Mouse (Mus musculus): ENCODE measurements around the gene Trappc3l. TPM values are rescaled to one million over a fixed set of nuclear protein-coding genes. Genes with fewer than 3 reads are reported as not detected.

Gene Trappc3l
- polyA plus RNA-seq, 1 experiment from 2014 or later = not detected

DNA sequence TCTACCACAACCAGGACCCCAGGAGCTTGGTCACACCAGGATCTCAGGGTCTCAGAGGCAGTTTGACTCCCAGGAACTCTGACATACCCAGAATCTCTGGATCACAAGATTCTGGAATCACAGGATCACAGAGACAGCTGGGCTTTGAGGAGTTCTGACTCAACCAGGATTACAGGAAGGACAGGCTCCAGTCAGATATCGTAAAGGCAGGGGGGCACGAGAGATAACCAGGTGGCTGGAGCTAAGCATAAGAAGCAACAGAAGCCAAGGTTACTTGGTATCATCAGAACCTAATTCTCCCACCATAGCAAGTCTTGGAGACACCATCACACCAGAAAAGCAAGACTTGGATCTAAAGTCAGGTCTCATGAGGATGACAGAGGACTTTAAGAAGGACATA lies 104.3 kb downstream of the Trappc3l start:
- WGBS = 92% methylated on average over 2 of the region's 2 CpGs
- ATAC-seq = no peak
- Histone ChIP-seq H3K27ac (ENCODE audit: low read length) (no peak overlapping the region), H3K9me3 (ENCODE audit: control insufficient read depth, low read length) (no peaks in the 10 kb centered on the region), H3K4me2 (ENCODE audit: low read length) (no peak overlapping the region), H3K4me3 (replicated peaks; ENCODE audit: low read length) (no peak overlapping the region), H3K9ac (replicated peaks; ENCODE audit: low read depth, low read length) (no peak overlapping the region), H3K36me3 (ENCODE audit: control insufficient read depth, insufficient read depth) (no peaks in the 10 kb centered on the region), H3K4me1 (replicated peaks; ENCODE audit: control insufficient read depth, insufficient read depth, low read length) (no peaks in the 10 kb centered on the region), H3K27me3 (replicated peaks; ENCODE audit: control insufficient read depth, insufficient read depth, low read length) (no peaks in the 10 kb centered on the region)

DNA sequence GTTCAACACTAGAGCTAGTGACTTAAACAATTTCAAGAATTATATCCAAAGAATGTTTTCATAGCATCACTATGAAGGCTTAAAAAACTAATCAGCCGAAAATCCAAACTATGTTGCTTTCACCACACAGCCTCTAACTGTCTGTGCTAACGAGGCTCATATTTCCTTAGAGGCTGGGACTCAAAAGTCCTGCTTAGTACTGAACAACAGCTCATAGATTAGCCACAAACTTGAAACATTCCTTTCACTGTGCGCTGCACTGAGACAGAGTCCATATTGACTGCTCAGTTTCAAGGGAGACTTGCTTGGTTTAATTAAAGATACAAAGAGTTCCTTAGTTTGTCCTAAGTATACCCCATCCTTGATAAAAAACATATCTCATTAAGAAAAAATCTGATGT lies 112.4 kb downstream of the Trappc3l start:
- H3K27ac ChIP-seq (ENCODE audit: low read length) = no peak overlapping the region
- no peak overlapping the region for H3K4me2 ChIP-seq (ENCODE audit: low read length)
- no peaks in the 10 kb centered on the region for H3K27me3 ChIP-seq (replicated peaks; ENCODE audit: control insufficient read depth, insufficient read depth, low read length)
- no peaks in the 10 kb centered on the region for H3K9me3 ChIP-seq (ENCODE audit: control insufficient read depth, low read length)
- H3K4me1 ChIP-seq (replicated peaks; ENCODE audit: control insufficient read depth, insufficient read depth, low read length) = no peaks in the 10 kb centered on the region
- WGBS = 21% methylated on average over 3 of the region's 3 CpGs
- H3K36me3 ChIP-seq (ENCODE audit: control insufficient read depth, insufficient read depth) = no peaks in the 10 kb centered on the region
- no peak for ATAC-seq
- H3K4me3 ChIP-seq (replicated peaks; ENCODE audit: low read length) = no peak overlapping the region
- no peak overlapping the region for H3K9ac ChIP-seq (replicated peaks; ENCODE audit: low read depth, low read length)

DNA sequence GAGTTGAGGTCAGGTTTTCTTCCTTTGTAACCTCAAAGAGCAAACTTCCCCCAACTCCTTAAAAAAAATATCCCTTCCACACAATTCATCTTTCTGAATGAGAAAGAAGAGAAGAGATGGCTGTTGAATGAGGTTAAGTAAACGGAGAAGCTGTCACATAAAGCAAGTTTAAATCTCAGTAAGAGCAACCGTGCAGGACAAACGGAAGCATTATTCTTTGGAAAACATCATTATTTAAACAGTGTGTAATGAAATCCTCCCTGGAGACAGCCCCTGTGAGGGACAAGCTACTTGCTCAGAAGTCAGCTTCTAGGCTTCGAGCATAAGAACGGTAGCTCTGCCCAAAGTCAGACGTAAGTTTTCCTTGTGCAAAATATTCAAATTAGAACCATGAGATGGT lies 113.1 kb downstream of the Trappc3l start:
- no peaks in the 10 kb centered on the region for H3K36me3 ChIP-seq (ENCODE audit: control insufficient read depth, insufficient read depth)
- H3K4me2 ChIP-seq (ENCODE audit: low read length) = no peak overlapping the region
- no peak overlapping the region for H3K27ac ChIP-seq (ENCODE audit: low read length)
- no peaks in the 10 kb centered on the region for H3K27me3 ChIP-seq (replicated peaks; ENCODE audit: control insufficient read depth, insufficient read depth, low read length)
- H3K9ac ChIP-seq (replicated peaks; ENCODE audit: low read depth, low read length) = no peak overlapping the region
- H3K4me1 ChIP-seq (replicated peaks; ENCODE audit: control insufficient read depth, insufficient read depth, low read length) = no peaks in the 10 kb centered on the region
- ATAC-seq = no peak
- WGBS = 37% methylated on average over 6 of the region's 6 CpGs
- no peaks in the 10 kb centered on the region for H3K9me3 ChIP-seq (ENCODE audit: control insufficient read depth, low read length)
- H3K4me3 ChIP-seq (replicated peaks; ENCODE audit: low read length) = no peak overlapping the region

DNA sequence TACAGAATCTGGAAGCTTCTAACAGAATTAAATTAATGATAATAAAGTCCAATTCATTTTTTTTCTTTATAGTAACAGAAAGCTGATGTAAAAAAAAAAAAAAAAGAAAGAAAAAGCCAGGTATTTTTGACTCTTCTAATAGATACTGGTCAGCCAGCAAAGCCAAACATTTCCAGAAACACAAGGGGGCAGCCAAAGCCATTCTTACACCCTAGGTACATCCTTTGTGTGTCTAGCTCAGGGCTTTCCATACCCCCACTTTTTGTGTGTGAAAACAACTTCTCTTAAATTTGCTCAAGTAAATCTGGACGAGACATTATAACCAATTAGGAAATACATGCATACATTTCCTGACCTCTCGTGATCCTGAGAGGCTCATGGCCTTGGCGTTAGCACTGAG lies 114.4 kb downstream of the Trappc3l start:
- H3K9me3 ChIP-seq (ENCODE audit: control insufficient read depth, low read length) = no peaks in the 10 kb centered on the region
- ATAC-seq = no peak
- 85% methylated on average over 3 of the region's 3 CpGs for WGBS
- no peaks in the 10 kb centered on the region for H3K36me3 ChIP-seq (ENCODE audit: control insufficient read depth, insufficient read depth)
- H3K9ac ChIP-seq (replicated peaks; ENCODE audit: low read depth, low read length) = no peak overlapping the region
- H3K4me2 ChIP-seq (ENCODE audit: low read length) = no peak overlapping the region
- no peak overlapping the region for H3K27ac ChIP-seq (ENCODE audit: low read length)
- no peak overlapping the region for H3K4me3 ChIP-seq (replicated peaks; ENCODE audit: low read length)
- no peaks in the 10 kb centered on the region for H3K4me1 ChIP-seq (replicated peaks; ENCODE audit: control insufficient read depth, insufficient read depth, low read length)
- H3K27me3 ChIP-seq (replicated peaks; ENCODE audit: control insufficient read depth, insufficient read depth, low read length) = no peaks in the 10 kb centered on the region

DNA sequence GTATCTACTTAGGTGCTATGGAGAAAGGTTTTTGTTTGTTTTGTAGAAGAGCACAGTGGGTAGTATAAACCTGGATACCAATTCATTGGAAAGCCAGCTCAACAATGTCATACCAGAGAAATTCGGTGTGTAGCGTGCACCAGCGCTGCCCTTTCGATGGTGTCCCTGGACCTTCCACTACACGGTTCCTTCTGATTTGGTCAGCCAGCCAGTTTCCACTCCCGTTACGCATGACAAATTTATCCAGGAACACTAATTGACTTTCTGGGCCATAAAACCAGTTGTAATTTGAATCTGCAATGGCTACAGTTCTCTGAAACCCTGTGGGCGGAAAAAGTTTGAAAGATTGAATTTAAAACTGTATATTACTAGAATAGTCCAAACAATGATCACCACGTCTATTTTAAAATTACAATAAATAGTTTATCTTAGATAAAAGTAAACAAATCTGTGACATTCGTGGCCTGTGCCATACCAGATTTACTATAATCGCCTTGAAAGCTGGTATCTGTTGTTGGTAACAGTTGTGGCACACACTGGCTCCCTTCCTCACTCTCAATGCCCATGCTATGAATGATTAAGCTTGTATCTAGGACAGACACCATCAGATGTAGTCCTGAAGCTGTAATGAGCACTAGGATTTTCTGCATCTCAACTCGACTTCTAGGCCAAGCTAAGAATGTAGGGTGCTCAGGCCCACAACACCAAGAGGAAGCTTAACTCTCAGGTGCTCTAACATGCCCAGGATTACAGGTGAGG lies 118.6 kb downstream of the Trappc3l start:
- Histone ChIP-seq H3K4me1 (replicated peaks; ENCODE audit: control insufficient read depth, insufficient read depth, low read length) (no peaks in the 10 kb centered on the region), H3K4me3 (replicated peaks; ENCODE audit: low read length) (no peak overlapping the region), H3K4me2 (ENCODE audit: low read length) (no peak overlapping the region), H3K9me3 (ENCODE audit: control insufficient read depth, low read length) (no peaks in the 10 kb centered on the region), H3K27ac (ENCODE audit: low read length) (no peak overlapping the region), H3K27me3 (replicated peaks; ENCODE audit: control insufficient read depth, insufficient read depth, low read length) (no peaks in the 10 kb centered on the region), H3K36me3 (ENCODE audit: control insufficient read depth, insufficient read depth) (no peaks in the 10 kb centered on the region), H3K9ac (replicated peaks; ENCODE audit: low read depth, low read length) (no peak overlapping the region)
- no peak for ATAC-seq
- 86% methylated on average over 12 of the region's 12 CpGs for WGBS

Other genes with a start within 250 kb of the Trappc3l start
- gene Sult3a1, start 179.9 kb upstream of the Trappc3l start, polyA plus RNA-seq (2015; fragmentation: Nextera tagmentation; extraction: Ambion mirVana) = not detected in 2 replicates
- 0.65 and 0.76 TPM in 2 replicates for gene Rsph4a, start 132.5 kb upstream of the Trappc3l start, polyA plus RNA-seq (2015; fragmentation: Nextera tagmentation; extraction: Ambion mirVana)
- 22.7 and 23.8 TPM in 2 replicates for gene Zup1, start 86.3 kb upstream of the Trappc3l start, polyA plus RNA-seq (2015; fragmentation: Nextera tagmentation; extraction: Ambion mirVana)
- 120 and 126 TPM in 2 replicates for gene Rwdd1, start 18.0 kb upstream of the Trappc3l start, polyA plus RNA-seq (2015; fragmentation: Nextera tagmentation; extraction: Ambion mirVana)
- gene Calhm4, start 6.7 kb downstream of the Trappc3l start, polyA plus RNA-seq (2015; fragmentation: Nextera tagmentation; extraction: Ambion mirVana) = 0.06 TPM in 1 of 2 replicates, not detected in the other
- gene Calhm5, start 58.9 kb downstream of the Trappc3l start, polyA plus RNA-seq (2015; fragmentation: Nextera tagmentation; extraction: Ambion mirVana) = 0.45 and 0.51 TPM in 2 replicates
- gene Calhm6, start 90.4 kb downstream of the Trappc3l start, polyA plus RNA-seq (2015; fragmentation: Nextera tagmentation; extraction: Ambion mirVana) = 0.19 and 0.22 TPM in 2 replicates
- gene Dse, start 170.1 kb downstream of the Trappc3l start, polyA plus RNA-seq (2015; fragmentation: Nextera tagmentation; extraction: Ambion mirVana) = 4.5 and 6.2 TPM in 2 replicates
- gene Tspyl1, start 244.6 kb downstream of the Trappc3l start, polyA plus RNA-seq (2015; fragmentation: Nextera tagmentation; extraction: Ambion mirVana) = 138 TPM in 2 replicates